Mouse (Mus musculus) c-Kit-negative CD71-positive TER-119-positive erythroid progenitor cells, embryonic 14.5 days (primary cell): Measurements from ENCODE around the gene Cnn2.

Experiments
- DNase-seq: peaks from one replicate; pipeline ENCODE4 v3.0.0-alpha.2; 2013; ENCODE audit warnings: low read depth, low spot score

Gene Cnn2

GRCm38 (mm10) chr10:80019471-80020131 lies 31.2 kb downstream of the Cnn2 start:
- no peak for DNase-seq

GRCm38 (mm10) chr10:80020191-80020590 lies 31.8 kb downstream of the Cnn2 start:
- no peak for DNase-seq

- DNase-seq: no peak
Observed at GRCm38 (mm10) chr10:80020603-80021319, 32.4 kb downstream of the Cnn2 start.

GRCm38 (mm10) chr10:80021320-80021641 lies 32.9 kb downstream of the Cnn2 start:
- DNase-seq: no peak

GRCm38 (mm10) chr10:80022164-80022563 lies 33.8 kb downstream of the Cnn2 start:
- no peak for DNase-seq

GRCm38 (mm10) chr10:80022806-80023205 lies 34.4 kb downstream of the Cnn2 start:
- no peak for DNase-seq

GRCm38 (mm10) chr10:80023758-80024157 lies 35.4 kb downstream of the Cnn2 start:
- no peak for DNase-seq

- DNase-seq: no peak
Observed at GRCm38 (mm10) chr10:80024229-80025043, 36.1 kb downstream of the Cnn2 start.

- DNase-seq: no peak
Observed at GRCm38 (mm10) chr10:80025044-80025347, 36.6 kb downstream of the Cnn2 start.

GRCm38 (mm10) chr10:80025463-80025862 lies 37.1 kb downstream of the Cnn2 start:
- DNase-seq: no peak

GRCm38 (mm10) chr10:80025889-80026288 lies 37.5 kb downstream of the Cnn2 start:
- DNase-seq: no peak

GRCm38 (mm10) chr10:80027681-80028520 lies 39.5 kb downstream of the Cnn2 start:
- DNase-seq: no peak

- DNase-seq: no peak
Observed at GRCm38 (mm10) chr10:80028521-80028846, 40.1 kb downstream of the Cnn2 start.

- no peak for DNase-seq
Observed at GRCm38 (mm10) chr10:80030191-80030590, 41.8 kb downstream of the Cnn2 start.

- DNase-seq: no peak
Observed at GRCm38 (mm10) chr10:80030736-80031135, 42.4 kb downstream of the Cnn2 start.

GRCm38 (mm10) chr10:80032799-80033480 lies 44.6 kb downstream of the Cnn2 start:
- no peak for DNase-seq

GRCm38 (mm10) chr10:80033511-80034391 lies 45.4 kb downstream of the Cnn2 start:
- DNase-seq: no peak

- DNase-seq: no peak
Observed at GRCm38 (mm10) chr10:80035148-80035547, 46.8 kb downstream of the Cnn2 start.

GRCm38 (mm10) chr10:80035686-80036085 lies 47.3 kb downstream of the Cnn2 start:
- no peak for DNase-seq

GRCm38 (mm10) chr10:80036832-80037231 lies 48.4 kb downstream of the Cnn2 start:
- no peak for DNase-seq
